Mouse (Mus musculus): Measurements from ENCODE around the gene Zfp91. TPM values are rescaled to one million over a fixed set of nuclear protein-coding genes. Genes with fewer than 3 reads are reported as not detected.

The Zfp91 gene
- polyA plus RNA-seq (2014; fragmentation: Illumina TruSeq; extraction: RNeasy Lipid Tissue Mini Kit (QIAGEN cat#74804); ENCODE audit: low read depth, low replicate concordance), result 205 TPM

GRCm38 (mm10) chr19:12795511-12796327 lies at the start of gene Zfp91, which contains the start of gene Lpxn:
Zfp91 (minus strand) TSS chr19:12796126.
Lpxn (plus strand) TSS chr19:12796193.

DNA sequence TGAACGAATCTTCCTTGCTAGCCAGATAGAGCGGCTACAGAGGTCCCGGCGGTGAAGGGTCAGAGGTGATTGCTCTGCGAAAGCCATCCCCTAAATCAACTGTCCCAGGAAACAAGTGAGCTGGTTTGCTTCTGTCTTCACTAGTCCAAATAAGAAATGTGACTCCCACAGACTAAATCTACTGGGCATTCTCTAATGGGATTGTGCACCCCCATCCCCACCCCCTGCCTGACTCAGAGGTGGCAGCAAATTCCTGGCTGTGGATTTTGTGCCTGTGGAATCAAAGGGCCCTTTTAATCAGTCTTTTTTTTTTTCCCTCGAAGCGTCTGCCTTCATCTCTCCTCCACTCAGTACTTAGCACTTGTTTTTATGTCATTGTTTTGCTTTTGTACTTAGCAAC lies 30.6 kb downstream of the Zfp91 start, which contains the start of gene Cntf:
Gene Cntf, minus strand, starts transcription at position 325 of the 400 bp plus-strand sequence.

Other genes starting within 250 kb of the Zfp91 start
- gene Gm4952, start 196.2 kb downstream of the Zfp91 start, polyA plus RNA-seq (2014; fragmentation: Illumina TruSeq; extraction: RNeasy Lipid Tissue Mini Kit (QIAGEN cat#74804); ENCODE audit: low read depth, low replicate concordance), result 0.85 TPM
- gene Glyat, start 162.8 kb downstream of the Zfp91 start, polyA plus RNA-seq (2014; fragmentation: Illumina TruSeq; extraction: RNeasy Lipid Tissue Mini Kit (QIAGEN cat#74804); ENCODE audit: low read depth, low replicate concordance), result not detected
- not detected for gene Olfr1442, start 125.7 kb downstream of the Zfp91 start, polyA plus RNA-seq (2014; fragmentation: Illumina TruSeq; extraction: RNeasy Lipid Tissue Mini Kit (QIAGEN cat#74804); ENCODE audit: low read depth, low replicate concordance)
- not detected for gene Olfr1443, start 118.0 kb downstream of the Zfp91 start, polyA plus RNA-seq (2014; fragmentation: Illumina TruSeq; extraction: RNeasy Lipid Tissue Mini Kit (QIAGEN cat#74804); ENCODE audit: low read depth, low replicate concordance)
- gene Keg1, start 100.3 kb downstream of the Zfp91 start, polyA plus RNA-seq (2014; fragmentation: Illumina TruSeq; extraction: RNeasy Lipid Tissue Mini Kit (QIAGEN cat#74804); ENCODE audit: low read depth, low replicate concordance), result not detected
- gene Cntf, start 30.5 kb downstream of the Zfp91 start, polyA plus RNA-seq (2014; fragmentation: Illumina TruSeq; extraction: RNeasy Lipid Tissue Mini Kit (QIAGEN cat#74804); ENCODE audit: low read depth, low replicate concordance), result 2.2 TPM
- gene Lpxn, start 67 bp upstream of the Zfp91 start, polyA plus RNA-seq (2014; fragmentation: Illumina TruSeq; extraction: RNeasy Lipid Tissue Mini Kit (QIAGEN cat#74804); ENCODE audit: low read depth, low replicate concordance), result 4.7 TPM
- not detected for gene Gm5244, start 50.6 kb upstream of the Zfp91 start, polyA plus RNA-seq (2014; fragmentation: Illumina TruSeq; extraction: RNeasy Lipid Tissue Mini Kit (QIAGEN cat#74804); ENCODE audit: low read depth, low replicate concordance)
- gene Olfr1444, start 61.2 kb upstream of the Zfp91 start, polyA plus RNA-seq (2014; fragmentation: Illumina TruSeq; extraction: RNeasy Lipid Tissue Mini Kit (QIAGEN cat#74804); ENCODE audit: low read depth, low replicate concordance), result not detected
- not detected for gene Olfr1445, start 87.7 kb upstream of the Zfp91 start, polyA plus RNA-seq (2014; fragmentation: Illumina TruSeq; extraction: RNeasy Lipid Tissue Mini Kit (QIAGEN cat#74804); ENCODE audit: low read depth, low replicate concordance)
- not detected for gene Olfr1446, start 97.4 kb upstream of the Zfp91 start, polyA plus RNA-seq (2014; fragmentation: Illumina TruSeq; extraction: RNeasy Lipid Tissue Mini Kit (QIAGEN cat#74804); ENCODE audit: low read depth, low replicate concordance)
- gene Olfr1447, start 107.6 kb upstream of the Zfp91 start, polyA plus RNA-seq (2014; fragmentation: Illumina TruSeq; extraction: RNeasy Lipid Tissue Mini Kit (QIAGEN cat#74804); ENCODE audit: low read depth, low replicate concordance), result not detected
- gene Olfr1448, start 128.3 kb upstream of the Zfp91 start, polyA plus RNA-seq (2014; fragmentation: Illumina TruSeq; extraction: RNeasy Lipid Tissue Mini Kit (QIAGEN cat#74804); ENCODE audit: low read depth, low replicate concordance), result not detected
- not detected for gene Olfr1449, start 134.7 kb upstream of the Zfp91 start, polyA plus RNA-seq (2014; fragmentation: Illumina TruSeq; extraction: RNeasy Lipid Tissue Mini Kit (QIAGEN cat#74804); ENCODE audit: low read depth, low replicate concordance)
- not detected for gene Olfr1450, start 154.1 kb upstream of the Zfp91 start, polyA plus RNA-seq (2014; fragmentation: Illumina TruSeq; extraction: RNeasy Lipid Tissue Mini Kit (QIAGEN cat#74804); ENCODE audit: low read depth, low replicate concordance)
- gene Olfr1451, start 198.9 kb upstream of the Zfp91 start, polyA plus RNA-seq (2014; fragmentation: Illumina TruSeq; extraction: RNeasy Lipid Tissue Mini Kit (QIAGEN cat#74804); ENCODE audit: low read depth, low replicate concordance), result not detected
- not detected for gene Olfr1453, start 232.2 kb upstream of the Zfp91 start, polyA plus RNA-seq (2014; fragmentation: Illumina TruSeq; extraction: RNeasy Lipid Tissue Mini Kit (QIAGEN cat#74804); ENCODE audit: low read depth, low replicate concordance)

All from sigmoid colon, adult 10 weeks (tissue).